Mouse (Mus musculus) limb, embryonic 15.5 days (tissue): ENCODE results near the gene Klc1. TPM values are rescaled to one million over a fixed set of nuclear protein-coding genes. Genes with fewer than 3 reads are reported as not detected.
"Not testable (repeated sequence)": the region's sequence is repeated elsewhere in the genome, so short reads cannot be mapped to it uniquely, and the experiment has no call there.

Experiments
- ATAC-seq: fragments of 200-750 bp; cut with Nextera tagmentation; 2 replicates; pipeline ENCODE4 v1.8.0; 2017; ENCODE audit warnings: low read depth, moderate TSS enrichment; ENCODE audit not compliant: insufficient number of reproducible peaks, low FRiP score, low TSS enrichment
- H3K27ac ChIP-seq: fragments of 300-500 bp; sonication (generic); 2 replicates; pipeline ENCODE4 v1.5.1; 2015; ENCODE audit warnings: moderate library complexity, mild to moderate bottlenecking, inconsistent platforms
- H3K27me3 ChIP-seq: fragments of 300-500 bp; sonication (generic); 2 replicates; pipeline ENCODE4 v1.6.1; 2015; ENCODE audit warnings: inconsistent platforms
- H3K36me3 ChIP-seq: fragments of 300-500 bp; sonication (generic); 2 replicates; pipeline ENCODE4 v1.6.1; 2015; ENCODE audit warnings: inconsistent platforms
- H3K4me1 ChIP-seq: fragments of 300-500 bp; sonication (generic); 2 replicates; pipeline ENCODE4 v1.6.1; 2015; ENCODE audit warnings: inconsistent platforms
- H3K4me2 ChIP-seq: fragments of 300-500 bp; sonication (generic); 2 replicates; pipeline ENCODE4 v1.6.1; 2015; ENCODE audit warnings: mild to moderate bottlenecking, inconsistent platforms
- H3K4me3 ChIP-seq: fragments of 300-500 bp; sonication (generic); 2 replicates; pipeline ENCODE4 v1.5.1; 2015; ENCODE audit warnings: mild to moderate bottlenecking, inconsistent platforms
- H3K9ac ChIP-seq: fragments of 300-500 bp; sonication (generic); 2 replicates; pipeline ENCODE4 v1.6.1; 2015; ENCODE audit warnings: inconsistent platforms
- H3K9me3 ChIP-seq: fragments of 300-500 bp; sonication (generic); 2 replicates; pipeline ENCODE4 v1.6.1; 2016; ENCODE audit warnings: inconsistent platforms
- WGBS: fragments of 180-500 bp; shearing (Covaris S2); methylation state at CpG from one replicate; pipeline ENCODE4 v1.1.7; 2015; 5-methylcytosine and 5-hydroxymethylcytosine counted together
- polyA plus RNA-seq: library from polyadenylated mRNA; unstranded; fragments of >200 nt; fragmentation: Nextera tagmentation; extraction: Ambion mirVana; gene quantifications from 2 replicates; pipeline ENCODE4 v1.2.1, GENCODE M21; 2015

The Klc1 gene
- polyA plus RNA-seq, 1 experiment from 2014 or later: 107 TPM

DNA sequence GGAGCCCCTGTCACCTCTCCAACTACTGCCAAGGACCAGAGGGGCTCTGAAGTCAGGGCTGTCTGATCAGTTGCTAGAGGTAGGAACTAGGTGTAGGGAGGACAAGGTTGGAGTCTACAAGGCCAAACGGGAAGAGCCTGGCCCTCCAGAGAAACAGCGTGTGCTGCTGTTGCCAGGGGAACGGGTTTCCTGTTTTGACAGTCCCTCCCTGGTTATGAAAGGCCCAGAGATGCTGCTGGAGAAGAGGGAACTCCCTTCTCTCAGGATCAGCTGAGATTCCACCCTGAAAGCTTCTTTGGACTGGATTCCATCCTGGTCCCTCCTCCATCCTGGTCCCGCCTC, 32.6 kb upstream of the Klc1 start:
- ATAC-seq: no peak

GRCm38 (mm10) chr12:111727956-111728355, 30.7 kb upstream of the Klc1 start:
- 91% methylated on average over 1 of the region's 1 CpGs for WGBS
- Histone ChIP-seq H3K4me2 (no peak overlapping the region), H3K9ac (no peak overlapping the region), H3K36me3 (peaks cover 58% of the 10 kb centered on the region), H3K4me3 (no peak overlapping the region), H3K4me1 (peaks cover 16% of the 10 kb centered on the region), H3K9me3 (no peaks in the 10 kb centered on the region), H3K27me3 (no peaks in the 10 kb centered on the region), H3K27ac (no peak overlapping the region)
- ATAC-seq: no peak

More for the DNA sequence above, 32.6 kb upstream of the Klc1 start:
- Histone ChIP-seq H3K27me3 (no peaks in the 10 kb centered on the region), H3K36me3 (peaks cover 52% of the 10 kb centered on the region), H3K27ac (0 out of 2 replicates have a peak overlapping the region, but pooled peaks have one; percentile 60), H3K4me2 (no peak overlapping the region), H3K9me3 (no peaks in the 10 kb centered on the region), H3K9ac (no peak overlapping the region), H3K4me3 (no peak overlapping the region), H3K4me1 (peaks cover 3% of the 10 kb centered on the region; the same call in 1 of the 2 replicates)
- WGBS: 68% methylated on average over 4 of the region's 4 CpGs

DNA sequence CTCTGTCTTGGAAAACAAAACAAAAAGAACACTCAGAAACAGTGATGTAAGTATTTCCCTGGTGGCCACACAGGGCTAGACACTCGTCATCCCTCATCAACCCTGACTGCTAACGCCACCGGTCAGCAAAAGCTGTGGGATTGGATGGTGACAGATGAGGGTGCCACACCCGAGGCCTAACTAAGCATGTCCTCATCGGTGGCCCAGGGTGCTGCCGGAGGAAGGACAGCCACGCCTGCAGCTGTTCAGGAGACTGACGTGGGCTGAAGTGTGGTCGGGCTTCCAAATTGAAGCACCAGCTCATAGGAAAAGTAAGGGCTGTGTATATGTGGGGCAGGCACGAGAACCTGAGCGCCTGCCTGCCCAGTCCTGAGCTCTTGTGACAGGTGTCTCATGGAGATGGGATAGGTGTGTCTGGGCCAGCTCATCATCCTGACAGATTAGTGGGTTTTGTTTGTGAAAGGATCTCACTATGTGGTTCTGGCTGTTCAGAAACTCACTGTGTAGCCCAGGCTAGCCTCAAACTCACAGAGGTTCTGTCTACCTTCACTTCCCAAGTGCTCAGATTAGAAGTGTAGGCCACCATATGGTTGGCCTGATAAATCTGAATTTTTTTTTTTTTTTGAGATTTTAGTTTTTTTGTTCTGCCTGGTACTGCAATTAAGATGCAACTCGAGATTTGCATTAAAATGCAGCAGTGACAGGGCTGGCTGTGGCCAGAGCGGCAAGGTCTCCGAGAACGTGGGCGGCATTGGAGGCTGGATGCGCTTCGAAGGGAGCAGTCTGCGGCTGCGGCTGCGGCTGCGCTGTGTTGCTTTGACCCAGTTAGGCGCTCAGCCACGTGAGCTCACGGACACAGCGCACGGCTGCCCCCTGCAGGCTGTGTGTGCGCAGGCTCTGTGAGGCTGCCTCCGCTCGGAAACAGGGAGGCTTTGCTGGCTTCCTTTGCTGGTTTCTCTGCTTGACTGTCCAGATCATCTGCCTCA, 26.5 kb upstream of the Klc1 start:
- peaks cover 31% of the 10 kb centered on the region for H3K36me3 ChIP-seq
- 30% methylated on average over 30 of the region's 30 CpGs for WGBS
- no peaks in the 10 kb centered on the region for H3K27me3 ChIP-seq
- H3K4me3 ChIP-seq: 0 out of 2 replicates have a peak overlapping the region, but pooled peaks have one; percentile 4
- peak; percentile 88 for ATAC-seq
- H3K9ac ChIP-seq: no peak overlapping the region
- peak overlapping the region; percentile 46 for H3K4me2 ChIP-seq
- 0 out of 2 replicates have a peak overlapping the region, but pooled peaks have one; percentile 27 for H3K27ac ChIP-seq
- peaks cover 13% of the 10 kb centered on the region for H3K4me1 ChIP-seq
- H3K9me3 ChIP-seq: no peaks in the 10 kb centered on the region

GRCm38 (mm10) chr12:111732921-111733320, 25.7 kb upstream of the Klc1 start:
- H3K4me1 ChIP-seq: peaks cover 13% of the 10 kb centered on the region
- H3K36me3 ChIP-seq: peaks cover 24% of the 10 kb centered on the region
- no peak overlapping the region for H3K4me3 ChIP-seq
- H3K27ac ChIP-seq: no peak overlapping the region
- H3K4me2 ChIP-seq: no peak overlapping the region
- no peak overlapping the region for H3K9ac ChIP-seq
- 54% methylated on average over 5 of the region's 5 CpGs for WGBS
- H3K27me3 ChIP-seq: no peaks in the 10 kb centered on the region
- no peaks in the 10 kb centered on the region for H3K9me3 ChIP-seq
- no peak for ATAC-seq

GRCm38 (mm10) chr12:111734912-111735311, 23.7 kb upstream of the Klc1 start:
- no peaks in the 10 kb centered on the region for H3K9me3 ChIP-seq
- peaks cover 13% of the 10 kb centered on the region for H3K4me1 ChIP-seq
- no peak overlapping the region for H3K9ac ChIP-seq
- H3K27ac ChIP-seq: no peak overlapping the region
- no peak overlapping the region for H3K4me2 ChIP-seq
- no peak for ATAC-seq
- WGBS: 82% methylated on average over 3 of the region's 3 CpGs
- H3K27me3 ChIP-seq: no peaks in the 10 kb centered on the region
- peaks cover 9% of the 10 kb centered on the region for H3K36me3 ChIP-seq
- H3K4me3 ChIP-seq: no peak overlapping the region

DNA sequence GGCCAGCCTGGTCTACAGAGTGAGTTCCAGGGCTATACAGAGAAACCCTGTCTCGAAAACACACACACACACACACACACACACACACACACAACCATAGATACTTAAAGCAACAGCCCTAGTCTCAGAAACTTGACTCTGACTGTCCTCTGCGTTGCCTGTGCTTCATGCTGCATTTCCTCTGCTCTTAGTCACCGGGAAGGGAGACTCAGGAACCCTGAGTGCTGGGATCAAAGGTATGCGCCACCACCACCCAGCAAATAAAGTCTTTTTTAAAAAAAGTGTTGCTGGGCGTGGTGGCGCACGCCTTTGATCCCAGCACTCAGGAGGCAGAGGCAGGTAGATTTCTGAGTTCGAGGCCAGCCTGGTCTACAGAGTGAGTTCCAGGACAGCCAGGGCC, 22.0 kb upstream of the Klc1 start:
- H3K9me3 ChIP-seq, H3K36me3 ChIP-seq, H3K4me3 ChIP-seq, H3K9ac ChIP-seq, H3K27ac ChIP-seq, H3K27me3 ChIP-seq, H3K4me2 ChIP-seq, ATAC-seq: not testable (repeated sequence)
- H3K4me1 ChIP-seq: peaks cover 13% of the 10 kb centered on the region
- 83% methylated on average over 8 of the region's 8 CpGs for WGBS

GRCm38 (mm10) chr12:111737370-111737769, 21.3 kb upstream of the Klc1 start:
- no peaks in the 10 kb centered on the region for H3K36me3 ChIP-seq
- no peak for ATAC-seq
- peaks cover 6% of the 10 kb centered on the region for H3K4me1 ChIP-seq
- H3K4me2 ChIP-seq: no peak overlapping the region
- no peaks in the 10 kb centered on the region for H3K27me3 ChIP-seq
- H3K9me3 ChIP-seq: no peaks in the 10 kb centered on the region
- no peak overlapping the region for H3K9ac ChIP-seq
- H3K27ac ChIP-seq: no peak overlapping the region
- WGBS: 65% methylated on average over 9 of the region's 9 CpGs
- H3K4me3 ChIP-seq: no peak overlapping the region

DNA sequence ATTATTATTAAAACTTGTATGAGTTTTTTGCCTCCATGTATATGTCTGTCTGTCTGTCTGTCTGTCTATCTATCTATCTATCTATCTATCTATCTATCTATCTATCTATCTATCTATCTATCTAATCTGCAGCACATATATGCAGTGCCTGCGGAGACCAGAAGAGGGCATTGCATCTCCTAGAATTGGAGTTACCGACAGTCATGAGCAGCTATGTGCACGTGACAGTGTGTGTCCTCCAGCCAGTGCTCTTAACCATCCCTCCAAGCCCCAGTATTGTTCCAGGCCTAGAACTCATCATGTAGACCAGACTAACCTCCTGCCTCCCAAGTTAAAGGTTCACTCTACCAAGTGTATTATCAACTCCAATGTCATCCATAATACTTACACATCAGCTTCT, 19.9 kb upstream of the Klc1 start:
- H3K27me3 ChIP-seq: no peaks in the 10 kb centered on the region
- no peaks in the 10 kb centered on the region for H3K9me3 ChIP-seq
- no peaks in the 10 kb centered on the region for H3K36me3 ChIP-seq
- no peaks in the 10 kb centered on the region for H3K4me1 ChIP-seq
- no peak for ATAC-seq
- WGBS: 14% methylated on average over 3 of the region's 3 CpGs
- H3K4me3 ChIP-seq: no peak overlapping the region
- no peak overlapping the region for H3K4me2 ChIP-seq
- H3K27ac ChIP-seq: no peak overlapping the region
- H3K9ac ChIP-seq: no peak overlapping the region

DNA sequence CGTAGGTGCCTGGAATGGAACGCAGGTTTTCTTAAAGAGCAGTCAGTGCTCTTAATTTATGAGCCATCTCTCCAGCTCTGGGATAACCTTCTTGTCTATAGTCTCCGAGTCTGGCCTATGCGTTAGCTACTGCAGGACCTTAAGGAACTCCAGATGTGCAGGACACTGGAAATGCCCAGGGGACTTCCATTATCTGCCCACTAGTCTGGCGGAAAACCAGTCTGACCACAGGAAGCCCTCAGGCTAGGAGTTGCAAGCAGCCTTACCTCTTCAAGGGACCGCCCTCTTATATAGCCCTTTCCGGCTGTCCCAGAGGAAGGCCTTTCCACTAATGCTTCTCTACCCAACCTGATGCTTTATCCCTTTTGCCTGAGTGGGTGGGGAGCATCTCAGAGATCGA, 17.3 kb upstream of the Klc1 start:
- peaks cover 19% of the 10 kb centered on the region for H3K4me1 ChIP-seq

GRCm38 (mm10) chr12:111743419-111743818, 15.2 kb upstream of the Klc1 start:
- Histone ChIP-seq H3K9ac (no peak overlapping the region), H3K27ac (peak overlapping the region; percentile 57; the same call in 1 of the 2 replicates), H3K27me3 (no peaks in the 10 kb centered on the region), H3K4me2 (no peak overlapping the region), H3K36me3 (no peaks in the 10 kb centered on the region), H3K4me3 (no peak overlapping the region), H3K9me3 (no peaks in the 10 kb centered on the region), H3K4me1 (peaks cover 29% of the 10 kb centered on the region)
- 55% methylated on average over 2 of the region's 2 CpGs for WGBS
- ATAC-seq: peak; percentile 22; the same call in 1 of the 2 replicates

More for the DNA sequence above, 17.3 kb upstream of the Klc1 start:
- Histone ChIP-seq H3K9me3 (no peaks in the 10 kb centered on the region), H3K4me3 (no peak overlapping the region), H3K27me3 (no peaks in the 10 kb centered on the region), H3K27ac (no peak overlapping the region), H3K4me2 (no peak overlapping the region), H3K9ac (no peak overlapping the region), H3K36me3 (no peaks in the 10 kb centered on the region)
- ATAC-seq: no peak
- WGBS: 41% methylated on average over 8 of the region's 8 CpGs

DNA sequence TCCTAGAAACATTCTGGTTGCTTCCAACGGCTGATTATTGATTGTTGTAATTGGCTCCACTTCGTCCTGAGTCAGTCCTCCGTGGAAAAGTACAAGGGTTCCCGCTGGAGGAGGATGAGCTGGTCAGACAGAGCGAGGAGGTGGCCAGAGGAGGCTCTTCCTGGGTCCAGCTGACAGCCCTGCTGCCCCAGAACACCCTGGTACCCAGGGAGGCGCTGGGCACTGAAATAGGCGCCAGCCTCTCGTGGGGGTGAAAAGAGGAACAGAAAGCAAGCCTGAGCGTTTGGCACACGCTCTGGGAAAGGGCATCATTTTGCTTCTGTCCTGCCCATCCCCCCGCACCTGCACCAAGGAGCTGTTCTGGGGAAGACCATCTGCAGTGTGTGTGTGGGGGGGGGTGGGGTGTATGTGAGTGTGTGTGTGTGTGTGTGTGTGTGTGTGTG, 14.6 kb upstream of the Klc1 start:
- Histone ChIP-seq H3K4me3 (no peak overlapping the region), H3K4me2 (no peak overlapping the region), H3K27ac (no peak overlapping the region), H3K36me3 (no peaks in the 10 kb centered on the region), H3K27me3 (no peaks in the 10 kb centered on the region), H3K9ac (no peak overlapping the region), H3K4me1 (peaks cover 29% of the 10 kb centered on the region), H3K9me3 (no peaks in the 10 kb centered on the region)
- no peak for ATAC-seq
- WGBS: 76% methylated on average over 11 of the region's 11 CpGs

DNA sequence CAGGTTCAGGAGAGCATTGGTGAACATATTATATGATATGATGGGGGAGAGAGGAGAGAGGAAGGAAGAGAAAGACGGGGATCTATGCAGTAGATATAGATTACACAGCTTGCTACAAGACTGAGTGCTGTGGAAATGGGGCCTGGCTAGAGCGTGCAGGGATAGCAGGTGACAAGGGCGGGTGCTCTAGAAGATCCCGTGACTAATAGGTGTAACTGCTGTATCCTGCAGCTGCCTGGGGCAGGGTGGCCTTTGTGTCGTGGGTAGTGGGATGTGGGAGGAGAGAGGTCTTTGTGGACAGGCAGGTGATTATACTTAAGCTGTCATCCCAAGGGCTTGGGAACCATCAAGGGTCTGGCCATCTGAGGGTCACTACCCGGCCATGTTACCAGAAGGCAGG, 13.4 kb upstream of the Klc1 start:
- WGBS: 75% methylated on average over 6 of the region's 6 CpGs
- Histone ChIP-seq H3K4me2 (no peak overlapping the region), H3K27ac (peak overlapping the region; percentile 73), H3K27me3 (no peaks in the 10 kb centered on the region), H3K4me3 (no peak overlapping the region), H3K36me3 (no peaks in the 10 kb centered on the region), H3K4me1 (peaks cover 29% of the 10 kb centered on the region), H3K9me3 (no peaks in the 10 kb centered on the region), H3K9ac (no peak overlapping the region)
- ATAC-seq: no peak
